Comparison of ENCODE assay signal across 8 mouse cellular contexts in genomic region chr6:71012823-71013461, GRCm38 (mm10). TPM values are rescaled to one million over a fixed set of nuclear protein-coding genes. Genes with fewer than 3 reads are reported as not detected.
DNase-seq lines count a peak whose midpoint lies in the region; ATAC-seq lines count a peak whose summit lies in the region.

No protein-coding gene starts in this region.

- peak; percentile 15 to 17 for DNase-seq in B cell, adult 2 months
- peak; percentile 75 for DNase-seq in brain, embryonic 18.5 days (ENCODE audit: low read depth, low spot score)
- peak; percentile 88 for DNase-seq in forebrain, embryonic 11.5 days (ENCODE audit: low spot score)
- peak; percentile 46 to 64 for DNase-seq in layer of hippocampus, postnatal 10 days (ENCODE audit: low spot score in 2 of 2)
- DNase-seq in ovary, postnatal 10 days (ENCODE audit: low spot score), result peak; percentile 9
- peak; percentile 5 for DNase-seq in urinary bladder, postnatal 25 days (ENCODE audit: low spot score)

- no peak overlapping the region for H3K27ac ChIP-seq in forebrain, embryonic 11.5 days (ENCODE audit: low read depth, low read length)
- no peak overlapping the region for H3K27ac ChIP-seq in hindbrain, embryonic 12.5 days
- H3K27ac ChIP-seq in lung, embryonic 16.5 days (ENCODE audit: low read length), result no peak overlapping the region

- H3K36me3 ChIP-seq in forebrain, embryonic 11.5 days (ENCODE audit: control insufficient read depth, insufficient read depth, low read length), result no peaks in the 10 kb centered on the region
- H3K36me3 ChIP-seq in hindbrain, embryonic 12.5 days, result no peaks in the 10 kb centered on the region
- H3K36me3 ChIP-seq in lung, embryonic 16.5 days (ENCODE audit: control insufficient read depth, insufficient read depth, low read length), result no peaks in the 10 kb centered on the region

- under 1% methylated on average over 38 of the region's 38 CpGs for WGBS in forebrain, embryonic 11.5 days
- under 1% methylated on average over 38 of the region's 38 CpGs for WGBS in hindbrain, embryonic 12.5 days
- 0% methylated on average over 38 of the region's 38 CpGs for whole genome bisulfite sequencing in lung, embryonic 16.5 days

- no peaks in the 10 kb centered on the region; the same call in 1 of the 2 replicates for H3K27me3 ChIP-seq in forebrain, embryonic 11.5 days (ENCODE audit: control insufficient read depth, insufficient read depth, low read length)
- H3K27me3 ChIP-seq in hindbrain, embryonic 12.5 days, result peaks cover 15% of the 10 kb centered on the region
- H3K27me3 ChIP-seq in lung, embryonic 16.5 days (ENCODE audit: control insufficient read depth, insufficient read depth, low read depth, low read length), result no peaks in the 10 kb centered on the region; the same call in none of the 2 replicates

- peak overlapping the region; percentile 47 for H3K4me3 ChIP-seq in forebrain, embryonic 11.5 days (ENCODE audit: low read depth, low read length)
- peak overlapping the region; percentile 52 for H3K4me3 ChIP-seq in hindbrain, embryonic 12.5 days
- H3K4me3 ChIP-seq in lung, embryonic 16.5 days (ENCODE audit: low read length), result peak overlapping the region; percentile 52

- H3K9me3 ChIP-seq in forebrain, embryonic 11.5 days (ENCODE audit: control insufficient read depth, low read length), result no peaks in the 10 kb centered on the region
- H3K9me3 ChIP-seq in hindbrain, embryonic 12.5 days (replicated peaks), result no peaks in the 10 kb centered on the region
- no peaks in the 10 kb centered on the region for H3K9me3 ChIP-seq in lung, embryonic 16.5 days (ENCODE audit: control insufficient read depth, low read length)

- no peaks in the 10 kb centered on the region for H3K4me1 ChIP-seq in forebrain, embryonic 11.5 days (replicated peaks; ENCODE audit: control insufficient read depth, insufficient read depth, low read length)
- 0 out of 2 replicates have a peak, but pooled peaks cover 2% of the 10 kb centered on the region for H3K4me1 ChIP-seq in hindbrain, embryonic 12.5 days
- H3K4me1 ChIP-seq in lung, embryonic 16.5 days (replicated peaks; ENCODE audit: control insufficient read depth, insufficient read depth, low read length), result peaks cover 7% of the 10 kb centered on the region

- peak; percentile 95 for ATAC-seq in forebrain, embryonic 11.5 days (replicated peaks; ENCODE audit: low FRiP score)
- ATAC-seq in hindbrain, embryonic 12.5 days (ENCODE audit: low FRiP score), result peak; percentile 94
- peak; percentile 91 for ATAC-seq in lung, embryonic 16.5 days (ENCODE audit: low read depth)

- H3K4me2 ChIP-seq in forebrain, embryonic 11.5 days (ENCODE audit: low read depth, low read length, severe bottlenecking), result peak overlapping the region; percentile 96
- H3K4me2 ChIP-seq in hindbrain, embryonic 12.5 days (replicated peaks), result peak overlapping the region; percentile 92
- peak overlapping the region; percentile 96 for H3K4me2 ChIP-seq in lung, embryonic 16.5 days (ENCODE audit: low read depth, low read length)

- peak overlapping the region; percentile 65 for H3K9ac ChIP-seq in forebrain, embryonic 11.5 days (ENCODE audit: low read length)
- H3K9ac ChIP-seq in hindbrain, embryonic 12.5 days, result peak overlapping the region; percentile 64
- peak overlapping the region; percentile 53 for H3K9ac ChIP-seq in lung, embryonic 16.5 days (ENCODE audit: low read length)

RNA-seq across cellular contexts. Expression of gene Foxi3, which starts 56.6 kb away (rescaled TPM):
- not detected in 2 replicates for polyA plus RNA-seq in forebrain, embryonic 11.5 days (2014; fragmentation: Nextera tagmentation; extraction: Ambion mirVana)
- not detected in 2 replicates for polyA plus RNA-seq in hindbrain, embryonic 12.5 days (2016; fragmentation: Nextera tagmentation; extraction: Ambion mirVana)
- total RNA-seq in layer of hippocampus, postnatal 10 days (2021), result not detected
- polyA plus RNA-seq in lung, embryonic 16.5 days (2015; fragmentation: Nextera tagmentation; extraction: Ambion mirVana), result not detected in 2 replicates

Comparison
In these comparisons a context has a peak if more than half of its experiments do, and no peak if none do; other contexts are left out.
1. DNase-seq: peak in every context shown above with its lines; median percentile 88 in forebrain, embryonic 11.5 days; 75 in brain, embryonic 18.5 days; 55 in layer of hippocampus, postnatal 10 days; 16 in B cell, adult 2 months; 9 in ovary, postnatal 10 days; 5 in urinary bladder, postnatal 25 days.